ENCODE assay signal across 8 mouse cellular contexts in the genomic region with DNA sequence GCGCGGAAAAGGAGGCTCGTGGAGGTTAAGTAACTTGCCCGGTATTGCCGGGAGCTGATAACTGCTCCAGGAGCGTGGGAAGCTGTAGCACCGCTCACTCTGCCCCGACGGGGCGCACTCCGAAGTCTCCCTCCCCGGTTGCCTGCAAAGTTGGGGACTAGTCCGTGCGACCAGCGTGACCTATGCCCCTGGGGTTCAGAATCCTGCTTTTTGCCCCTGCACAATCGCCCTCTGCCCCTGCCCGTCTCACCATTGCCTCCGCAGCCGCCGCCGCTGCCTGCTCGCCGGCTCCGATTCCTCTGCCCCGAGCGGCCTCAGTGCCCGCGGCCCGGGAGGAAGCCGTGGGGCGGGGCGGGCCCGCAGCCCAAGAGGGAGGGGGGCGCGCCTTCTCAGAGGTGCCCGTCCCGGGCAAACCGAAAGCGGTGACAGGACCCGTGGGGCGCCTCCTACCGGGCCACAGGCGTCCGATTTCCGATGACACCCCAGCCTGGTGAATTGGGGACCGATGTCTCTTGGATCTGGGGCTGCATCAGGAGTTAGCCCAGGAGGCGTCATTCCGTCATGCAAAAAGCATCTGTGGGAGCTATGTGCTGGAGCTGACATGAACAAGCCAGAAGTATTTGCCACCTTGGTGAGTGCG. TPM values are rescaled to one million over a fixed set of nuclear protein-coding genes. Genes with fewer than 3 reads are reported as not detected.
DNase-seq lines count a peak whose midpoint lies in the region; ATAC-seq and TF ChIP-seq lines count a peak whose summit lies in the region.

A gene (minus strand): TSS at position 338 of the 640 bp plus-strand sequence.

- peak within 1 kb of the TSS; percentile 20 for H3ac ChIP-seq in myocyte (ENCODE audit: control insufficient read depth, insufficient read length)

- peaks cover 94% of the 10 kb centered on the region for H3K4me1 ChIP-seq in liver, embryonic 12.5 days
- no peaks in the 10 kb centered on the region for H3K4me1 ChIP-seq in stomach, postnatal 0 days (replicated peaks; ENCODE audit: control insufficient read depth, insufficient read depth)

- no peak for TF ChIP-seq EP300 in stomach, postnatal 0 days (optimal IDR thresholded peaks at IDR 0.05)

- H3K4me3 ChIP-seq in left cerebral cortex, adult 2 months: peak within 1 kb of the TSS; percentile 44
- peak within 1 kb of the TSS; percentile 79 for H3K4me3 ChIP-seq in liver, embryonic 12.5 days
- peak within 1 kb of the TSS; percentile 70 for H3K4me3 ChIP-seq in myocyte
- H3K4me3 ChIP-seq in stomach, postnatal 0 days (ENCODE audit: low read depth, low read length): peak within 1 kb of the TSS; percentile 58

- no peaks in the 10 kb centered on the region for H3K27me3 ChIP-seq in liver, embryonic 12.5 days (replicated peaks)
- no peaks in the 10 kb centered on the region for H3K27me3 ChIP-seq in myocyte (ENCODE audit: control insufficient read depth, insufficient read depth, insufficient read length)
- H3K27me3 ChIP-seq in stomach, postnatal 0 days (ENCODE audit: control insufficient read depth, insufficient read depth, low read length): no peaks in the 10 kb centered on the region

- peak within 1 kb of the TSS; percentile 88 for H3K9ac ChIP-seq in liver, embryonic 12.5 days
- peak within 1 kb of the TSS; percentile 69 for H3K9ac ChIP-seq in stomach, postnatal 0 days (ENCODE audit: low read length)

- H3K9me3 ChIP-seq in liver, embryonic 12.5 days (replicated peaks): no peaks in the 10 kb centered on the region
- H3K9me3 ChIP-seq in stomach, postnatal 0 days (ENCODE audit: control insufficient read depth, low read length): no peaks in the 10 kb centered on the region

- TF ChIP-seq POLR2A in myocyte (IDR thresholded peaks at IDR 0.05; ENCODE audit: insufficient read length, low read depth): peak; percentile 78

- peak within 1 kb of the TSS; percentile 45; the same call in 1 of the 2 replicates for H3K27ac ChIP-seq in left cerebral cortex, adult 2 months
- H3K27ac ChIP-seq in liver, embryonic 12.5 days: peak within 1 kb of the TSS; percentile 94
- H3K27ac ChIP-seq in stomach, postnatal 0 days (replicated peaks): peak within 1 kb of the TSS; percentile 67

- peak in 1 of 2 experiments; percentile 54 for DNase-seq in left cerebral cortex, adult 2 months (ENCODE audit: extremely low spot score in 1 of 2, low spot score in 2 of 2)
- DNase-seq in left cerebral cortex, postnatal 36 days (ENCODE audit: low spot score in 2 of 2): no peak
- peak; percentile 23 to 55 for DNase-seq in cerebellum, postnatal 25 days
- DNase-seq in gastrocnemius, postnatal 25 days: peak; percentile 87
- DNase-seq in induced T-regulatory cell, adult 2 months (ENCODE audit: low read depth): peak; percentile 94
- DNase-seq in stomach, postnatal 0 days (ENCODE audit: low spot score): peak; percentile 87

- intact Hi-C loops in left cerebral cortex, adult 2 months (cut with DNase I): no loop called here
- intact Hi-C loops in left cerebral cortex, postnatal 36 days (cut with DNase I): no loop called here

- H3K36me3 ChIP-seq in liver, embryonic 12.5 days: peaks cover 28% of the 10 kb centered on the region
- H3K36me3 ChIP-seq in myocyte (ENCODE audit: control insufficient read depth, insufficient read depth): no peaks in the 10 kb centered on the region
- H3K36me3 ChIP-seq in stomach, postnatal 0 days (ENCODE audit: control insufficient read depth, insufficient read depth, low read length): peaks cover 4% of the 10 kb centered on the region; the same call in 1 of the 2 replicates

- peaks cover 29% of the 10 kb centered on the region for H3K79me2 ChIP-seq in myocyte (ENCODE audit: control insufficient read depth, insufficient read depth)

- peak; percentile 85 for ATAC-seq in liver, embryonic 12.5 days
- ATAC-seq in stomach, postnatal 0 days (ENCODE audit: low FRiP score, low TSS enrichment): peak; percentile 82

- TF ChIP-seq CTCF in left cerebral cortex, adult 2 months (IDR thresholded peaks at IDR 0.05): peak; percentile 46
- peak; percentile 62 for TF ChIP-seq CTCF in stomach, postnatal 0 days (IDR thresholded peaks at IDR 0.05; ENCODE audit: low read depth)

- WGBS in liver, embryonic 12.5 days (ENCODE audit: insufficient replicate concordance): under 1% methylated on average over 49 of the region's 49 CpGs
- WGBS in stomach, postnatal 0 days: under 1% methylated on average over 47 of the region's 49 CpGs

- H3K4me2 ChIP-seq in liver, embryonic 12.5 days: peak within 1 kb of the TSS; percentile 84
- peak within 1 kb of the TSS; percentile 89 for H3K4me2 ChIP-seq in myocyte (ENCODE audit: low read depth)
- peak within 1 kb of the TSS; percentile 65 for H3K4me2 ChIP-seq in stomach, postnatal 0 days (replicated peaks; ENCODE audit: low read depth)

TF ChIP-seq in myocyte, 11 proteins besides CTCF, POLR2A, EP300 and RAD21:
- TF ChIP-seq POLR2AphosphoS2 (IDR thresholded peaks at IDR 0.05; ENCODE audit: insufficient read length, low read depth) (peak; percentile 89), CEBPB (IDR thresholded peaks at IDR 0.05; ENCODE audit: insufficient read depth, poor library complexity, severe bottlenecking) (no peak)
TF ChIP-seq in myocyte: peak in this region for 1.

RNA-seq across cellular contexts. Expression of the gene that starts here (rescaled TPM):
- total RNA-seq in left cerebral cortex, adult 2 months (2021): 1 to 10 TPM; 6.3 to 6.8 TPM
- total RNA-seq in left cerebral cortex, postnatal 36 days (2021): 1 to 10 TPM; 4.0 to 4.3 TPM
- 10 to 100 TPM; 97.2 to 99.9 TPM for total RNA-seq in gastrocnemius, postnatal 25 days (2021)
- 105 and 109 TPM in 2 replicates for polyA plus RNA-seq in liver, embryonic 12.5 days (2016; fragmentation: Nextera tagmentation; extraction: Ambion mirVana)
- polyA plus RNA-seq in myocyte (2012; fragmentation: generic; extraction: Trizol): 544 TPM
- 20.2 and 22.2 TPM in 2 replicates for polyA plus RNA-seq in stomach, postnatal 0 days (2015; fragmentation: Nextera tagmentation; extraction: Ambion mirVana)

Comparison
In these comparisons a context has a peak if more than half of its experiments do, and no peak if none do; other contexts are left out.
1. RNA of the gene that starts here (total RNA-seq): 97.2 to 99.9 TPM in gastrocnemius, postnatal 25 days; 6.3 to 6.8 TPM in left cerebral cortex, adult 2 months and 4.0 to 4.3 TPM in left cerebral cortex, postnatal 36 days; every median in the first group is over 10 times any median in the second.
2. DNase-seq: peak in cerebellum, postnatal 25 days (2 of 2), gastrocnemius, postnatal 25 days (single experiment), induced T-regulatory cell, adult 2 months (single experiment) and stomach, postnatal 0 days (single experiment); none in left cerebral cortex, postnatal 36 days (0 of 2).
3. Peak in every context shown above with its lines, with median percentiles within 50 percentile points of each other: H3K27ac ChIP-seq, H3K4me3 ChIP-seq and H3K4me2 ChIP-seq.